Comparison of ENCODE assay signal across 21 mouse cellular contexts in the genomic region with DNA sequence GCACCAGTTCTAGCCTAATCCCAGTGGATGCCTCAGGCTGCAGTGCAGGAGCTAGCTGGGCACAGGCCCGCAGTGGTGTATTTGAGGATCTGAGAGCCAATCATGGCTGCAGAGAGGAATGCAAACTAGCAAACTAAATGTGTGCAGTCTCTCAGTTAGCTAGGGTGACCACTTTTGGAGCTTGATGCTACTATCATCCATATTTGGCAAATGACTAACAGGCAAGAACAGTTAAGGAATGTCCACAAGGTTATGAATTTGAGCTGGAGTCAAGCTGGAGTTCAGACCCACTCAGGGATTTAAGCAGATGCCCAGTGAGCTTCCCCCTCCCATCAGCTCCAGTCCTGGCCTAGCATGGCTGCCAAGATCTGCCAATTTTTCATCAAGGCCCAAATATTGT. TPM values are rescaled to one million over a fixed set of nuclear protein-coding genes. Genes with fewer than 3 reads are reported as not detected.
DNase-seq lines count a peak whose midpoint lies in the region; ATAC-seq and TF ChIP-seq lines count a peak whose summit lies in the region.
"Had no signal": no experiment of that assay in that cellular context is flagged by ENCODE, and none has a peak within 500 bp of the region (broad histone marks: within the 10 kb centered on the region; RNA-seq: fewer than 3 reads in every experiment).

No protein-coding gene starts in this region.

- WGBS in heart, postnatal 0 days, result 71% methylated on average over 1 of the region's 1 CpGs
- WGBS in heart, adult 2 months, result 93% methylated on average over 1 of the region's 1 CpGs
- 58% methylated on average over 1 of the region's 1 CpGs for WGBS in stomach, postnatal 0 days

- DNase-seq in heart, postnatal 0 days (ENCODE audit: low spot score), result no peak
- DNase-seq in heart, adult 2 months, result no peak
- peak; percentile 93 for DNase-seq in 3T3-L1 (ENCODE audit: low read depth, low spot score)
- DNase-seq in stomach, postnatal 0 days (ENCODE audit: low spot score), result no peak
- no peak for DNase-seq in layer of hippocampus, postnatal 25 days (ENCODE audit: extremely low spot score in 1 of 2, low spot score in 1 of 2)
- DNase-seq in lung, postnatal 36 days, result no peak
- DNase-seq: adrenal gland, postnatal 14 days; cerebellum, adult 2 months; cerebellum, postnatal 10 days; gastrocnemius, postnatal 10 days; heart, adult 18-20 months; heart, postnatal 10 days; heart, postnatal 4 days had no signal

- no peaks in the 10 kb centered on the region for H3K27me3 ChIP-seq in heart, postnatal 0 days (ENCODE audit: control insufficient read depth, insufficient read depth, low read length)
- no peaks in the 10 kb centered on the region for H3K27me3 ChIP-seq in heart, adult 2 months (ENCODE audit: control insufficient read depth, insufficient read depth, low read length)
- H3K27me3 ChIP-seq in stomach, postnatal 0 days (ENCODE audit: control insufficient read depth, insufficient read depth, low read length), result no peaks in the 10 kb centered on the region
- H3K27me3 ChIP-seq: forebrain, embryonic 15.5 days; heart, embryonic 13.5 days; hindbrain, embryonic 12.5 days; intestine, embryonic 15.5 days had no signal

- ATAC-seq in heart, postnatal 0 days (ENCODE audit: insufficient read depth, low read depth), result peak; percentile 33
- no peak; the same call in 1 of the 2 replicates for ATAC-seq in stomach, postnatal 0 days (ENCODE audit: low FRiP score, low TSS enrichment)
- ATAC-seq: activated CD4-positive, CD25-positive, alpha-beta regulatory T cell, adult 4 months; forebrain, embryonic 15.5 days had no signal

- no peak overlapping the region for H3K4me3 ChIP-seq in heart, postnatal 0 days (ENCODE audit: low read depth, low read length)
- no peak overlapping the region for H3K4me3 ChIP-seq in heart, adult 2 months
- H3K4me3 ChIP-seq in embryonic fibroblast, embryonic 13.5 days (ENCODE audit: insufficient read depth, low read length), result no peak overlapping the region
- H3K4me3 ChIP-seq in stomach, postnatal 0 days (ENCODE audit: low read depth, low read length), result no peak overlapping the region
- H3K4me3 ChIP-seq: embryonic facial prominence, embryonic 10.5 days; erythroblast, embryonic 14.5 days; forebrain, embryonic 15.5 days; heart, embryonic 13.5 days; hindbrain, embryonic 12.5 days; intestine, embryonic 15.5 days had no signal

- H3K79me2 ChIP-seq in heart, adult 2 months (replicated peaks; ENCODE audit: control insufficient read depth, insufficient read depth, low read length), result no peaks in the 10 kb centered on the region

- no peak overlapping the region for H3K9ac ChIP-seq in heart, postnatal 0 days (replicated peaks; ENCODE audit: low read depth, low read length)
- H3K9ac ChIP-seq in heart, adult 2 months (ENCODE audit: low read depth, low read length), result no peak overlapping the region
- no peak overlapping the region for H3K9ac ChIP-seq in stomach, postnatal 0 days (ENCODE audit: low read length)
- H3K9ac ChIP-seq: forebrain, embryonic 15.5 days; heart, embryonic 13.5 days; hindbrain, embryonic 12.5 days; intestine, embryonic 15.5 days had no signal

- TF ChIP-seq EP300 in heart, postnatal 0 days (IDR thresholded peaks at IDR 0.05; ENCODE audit: low read depth), result no peak
- TF ChIP-seq EP300 in heart, adult 2 months (IDR thresholded peaks at IDR 0.05; ENCODE audit: insufficient read depth, low read depth, low read length), result no peak
- TF ChIP-seq EP300 in stomach, postnatal 0 days (optimal IDR thresholded peaks at IDR 0.05), result no peak

- no peak for TF ChIP-seq CTCF in heart, postnatal 0 days (IDR thresholded peaks at IDR 0.05; ENCODE audit: low read depth)
- TF ChIP-seq CTCF in heart, adult 2 months (IDR thresholded peaks at IDR 0.05), result no peak
- no peak for TF ChIP-seq CTCF in embryonic fibroblast, embryonic 13.5 days (IDR thresholded peaks at IDR 0.05; ENCODE audit: borderline replicate concordance, insufficient read depth, low read length)
- TF ChIP-seq CTCF in stomach, postnatal 0 days (IDR thresholded peaks at IDR 0.05; ENCODE audit: low read depth), result no peak

- H3K4me1 ChIP-seq in heart, postnatal 0 days (ENCODE audit: control insufficient read depth, insufficient read depth), result no peaks in the 10 kb centered on the region
- no peaks in the 10 kb centered on the region for H3K4me1 ChIP-seq in heart, adult 2 months (ENCODE audit: control insufficient read depth, insufficient read depth, low read length)
- peaks cover 12% of the 10 kb centered on the region for H3K4me1 ChIP-seq in embryonic fibroblast, embryonic 13.5 days (ENCODE audit: control insufficient read depth, insufficient read depth, low read length)
- no peaks in the 10 kb centered on the region for H3K4me1 ChIP-seq in stomach, postnatal 0 days (replicated peaks; ENCODE audit: control insufficient read depth, insufficient read depth)
- H3K4me1 ChIP-seq: embryonic facial prominence, embryonic 10.5 days; forebrain, embryonic 15.5 days; hindbrain, embryonic 12.5 days; intestine, embryonic 15.5 days had no signal

- peaks cover 53% of the 10 kb centered on the region for H3K36me3 ChIP-seq in heart, postnatal 0 days (replicated peaks; ENCODE audit: control insufficient read depth, insufficient read depth, low read length)
- H3K36me3 ChIP-seq in heart, adult 2 months (ENCODE audit: control insufficient read depth, insufficient read depth, low read length), result no peaks in the 10 kb centered on the region; the same call in 1 of the 2 replicates
- H3K36me3 ChIP-seq in stomach, postnatal 0 days (ENCODE audit: control insufficient read depth, insufficient read depth, low read length), result peaks cover 8% of the 10 kb centered on the region
- H3K36me3 ChIP-seq: forebrain, embryonic 15.5 days had no signal

- no peak for TF ChIP-seq POLR2A in heart, adult 2 months (IDR thresholded peaks at IDR 0.05; ENCODE audit: insufficient read depth, low read depth, low read length)
- TF ChIP-seq POLR2A in embryonic fibroblast, embryonic 13.5 days (IDR thresholded peaks at IDR 0.05; ENCODE audit: low read depth, low read length), result no peak

- no peak overlapping the region for H3K4me2 ChIP-seq in heart, postnatal 0 days (ENCODE audit: low read depth, low read length)
- no peak overlapping the region for H3K4me2 ChIP-seq in stomach, postnatal 0 days (replicated peaks; ENCODE audit: low read depth)
- H3K4me2 ChIP-seq: forebrain, embryonic 15.5 days; heart, embryonic 13.5 days; hindbrain, embryonic 12.5 days; intestine, embryonic 15.5 days had no signal

- intact Hi-C loops in heart, adult 2 months (cut with DNase I), result no loop called here

- no peak overlapping the region for H3K27ac ChIP-seq in heart, postnatal 0 days (ENCODE audit: low read depth)
- H3K27ac ChIP-seq in heart, adult 2 months, result no peak overlapping the region
- peak overlapping the region; percentile 98 for H3K27ac ChIP-seq in embryonic fibroblast, embryonic 13.5 days (ENCODE audit: insufficient read depth, low read length)
- 0 out of 2 replicates have a peak overlapping the region, but pooled peaks have one; percentile 20 for H3K27ac ChIP-seq in stomach, postnatal 0 days (replicated peaks)
- H3K27ac ChIP-seq: embryonic facial prominence, embryonic 10.5 days; forebrain, embryonic 15.5 days; heart, embryonic 13.5 days; hindbrain, embryonic 12.5 days; intestine, embryonic 15.5 days had no signal

- no peaks in the 10 kb centered on the region for H3K9me3 ChIP-seq in heart, postnatal 0 days (replicated peaks; ENCODE audit: control insufficient read depth, low read length)
- no peaks in the 10 kb centered on the region for H3K9me3 ChIP-seq in stomach, postnatal 0 days (ENCODE audit: control insufficient read depth, low read length)
- H3K9me3 ChIP-seq: embryonic facial prominence, embryonic 10.5 days; forebrain, embryonic 15.5 days; heart, embryonic 13.5 days; hindbrain, embryonic 12.5 days; intestine, embryonic 15.5 days had no signal

RNA-seq across cellular contexts. Expression of gene Slc25a24, which starts 41.7 kb away (rescaled TPM):
- 12.0 and 25.0 TPM in 2 replicates for total RNA-seq in heart, postnatal 0 days (2014; rRNA removed; ENCODE audit: low replicate concordance)
- 9.8 and 11.1 TPM in 2 replicates for polyA plus RNA-seq in heart, postnatal 0 days (2015; fragmentation: Nextera tagmentation; extraction: Ambion mirVana)
- 1 to 10 TPM; 5.7 to 7.4 TPM for total RNA-seq in heart, adult 2 months (2021)
- polyA plus RNA-seq in heart, adult 2 months (2012; rRNA removed), result 1.9 and 3.3 TPM in 2 replicates
- polyA plus RNA-seq in embryonic fibroblast, embryonic 13.5 days (2011; ENCODE audit: insufficient read length, low read depth, missing spikeins), result 58.7 and 72.0 TPM in 2 replicates
- polyA plus RNA-seq in stomach, postnatal 0 days (2015; fragmentation: Nextera tagmentation; extraction: Ambion mirVana), result 22.4 and 24.0 TPM in 2 replicates
- total RNA-seq in layer of hippocampus, postnatal 25 days (2021), result 1 to 10 TPM; 2.6 to 3.4 TPM

Comparison
In these comparisons a context has a peak if more than half of its experiments do, and no peak if none do; other contexts are left out.
1. H3K27ac ChIP-seq: peak in embryonic fibroblast, embryonic 13.5 days (single experiment) and stomach, postnatal 0 days (single experiment); none in heart, postnatal 0 days (single experiment) and heart, adult 2 months (single experiment).